Mouse (Mus musculus) v-Abl transformed pro-B cells (cell line): Measurements from ENCODE around the gene Olig3.
"Not testable (repeated sequence)": the region's sequence is repeated elsewhere in the genome, so short reads cannot be mapped to it uniquely, and the experiment has no call there.

Experiments
- in situ Hi-C, 2 experiments: fragments of 400-800 bp; cut with MboI; formaldehyde crosslinking; loops; one replicate each; pipeline ENCODE4 v1.15.1; 2025; ENCODE audit not compliant: unreplicated experiment in 2 of 2

Gene Olig3

DNA sequence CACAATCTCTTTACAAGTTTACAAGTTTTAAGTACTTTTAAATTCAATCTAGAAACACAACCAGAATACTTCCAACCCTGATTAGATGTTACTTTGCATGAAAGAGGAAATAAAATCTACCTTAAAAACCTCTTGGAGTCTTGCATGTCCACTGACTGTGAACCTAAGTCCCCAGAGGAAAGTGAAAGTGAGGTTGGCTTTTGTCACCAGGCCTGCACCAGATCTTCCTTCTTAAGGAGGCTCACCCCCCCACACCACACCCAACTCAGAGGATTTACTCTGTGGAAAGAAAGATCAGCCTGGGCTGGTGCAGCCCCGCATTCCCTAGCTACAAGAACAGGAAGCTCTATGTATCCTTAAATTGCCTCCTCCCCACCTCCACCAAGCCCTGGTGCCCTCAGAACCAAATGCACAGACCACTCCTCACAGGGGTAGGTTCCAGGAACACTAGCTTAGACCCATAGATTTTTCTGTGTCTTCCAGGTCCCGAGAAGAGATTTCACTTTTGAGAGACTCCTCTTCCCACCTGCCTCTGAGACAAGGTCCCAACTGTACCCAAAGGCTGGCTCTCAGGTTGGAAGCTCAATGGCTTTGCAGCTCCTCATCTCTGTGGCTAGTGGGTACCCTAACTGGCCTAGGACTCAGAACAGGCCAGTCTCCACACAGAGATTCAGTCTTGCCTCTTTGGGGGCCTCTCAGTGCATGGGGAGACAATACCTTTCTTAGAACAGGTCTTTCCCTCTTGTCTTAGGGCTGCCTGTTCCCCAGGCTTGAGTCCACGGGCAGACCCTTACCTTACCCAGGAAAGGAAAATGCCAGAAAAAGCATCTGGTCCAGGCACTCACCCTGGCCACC lies 4.3 kb downstream of the Olig3 start:
- in situ Hi-C loops = loop anchor here in 1 of 2 experiments (10.0 kb wide), 1 partner anchor 116 kb away; no protein-coding TSS in a partner anchor

DNA sequence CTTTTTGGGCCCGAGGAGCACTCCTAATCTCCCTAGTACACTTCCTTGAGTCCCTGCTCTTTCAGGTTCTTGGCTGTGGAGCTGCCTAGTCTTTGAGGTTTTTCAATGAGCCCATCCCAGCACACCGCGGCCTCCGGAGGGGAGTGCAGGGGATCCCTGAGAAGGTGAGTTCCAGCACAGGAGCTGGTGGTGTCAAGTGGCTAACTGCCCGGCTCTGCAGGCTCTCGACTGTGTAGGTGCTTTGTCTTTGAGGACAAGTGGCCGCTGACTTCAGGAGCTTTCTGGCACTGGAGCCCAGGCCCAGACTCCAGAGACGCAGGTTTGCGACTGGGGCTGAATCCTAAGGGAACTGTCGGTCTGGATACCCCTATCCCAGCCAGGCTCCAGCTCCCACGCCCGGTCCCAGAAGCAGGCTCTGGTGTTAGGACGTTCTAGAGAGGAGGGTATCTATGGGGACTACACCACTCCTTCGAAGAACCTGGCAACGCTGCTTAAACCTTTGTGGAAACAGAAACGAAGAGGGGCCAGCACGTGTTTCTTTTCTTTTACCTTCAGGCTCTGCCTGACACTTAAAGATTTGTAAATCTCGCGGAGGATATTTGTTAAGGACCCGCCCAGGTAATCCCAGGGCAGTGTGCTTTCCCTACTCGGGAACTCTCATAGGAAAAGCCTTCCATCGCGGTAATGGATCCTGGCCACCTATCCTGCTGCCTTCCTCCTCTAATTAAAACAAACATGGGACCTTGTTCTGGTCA lies 5.4 kb downstream of the Olig3 start:
- in situ Hi-C loops = loop anchor here in 1 of 2 experiments (10.0 kb wide), 1 partner anchor 117 kb away; no protein-coding TSS in a partner anchor

DNA sequence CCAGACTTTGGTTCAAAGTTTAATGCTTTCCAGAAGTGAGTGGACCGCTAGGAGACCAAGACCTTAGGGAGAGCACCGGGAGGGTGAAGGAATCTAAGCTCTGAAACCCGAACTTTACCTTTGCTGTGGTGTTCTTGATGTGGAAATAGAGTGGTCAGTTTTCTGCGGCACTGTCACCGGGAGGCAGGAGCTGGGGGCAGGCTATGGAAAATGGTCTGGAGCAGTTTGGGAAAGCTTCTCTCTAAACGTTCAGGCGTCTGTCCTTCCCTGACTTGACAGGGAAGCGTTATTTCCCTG lies 5.9 kb downstream of the Olig3 start:
- in situ Hi-C loops = loop anchor here in 1 of 2 experiments (10.0 kb wide), 1 partner anchor 117 kb away; no protein-coding TSS in a partner anchor

DNA sequence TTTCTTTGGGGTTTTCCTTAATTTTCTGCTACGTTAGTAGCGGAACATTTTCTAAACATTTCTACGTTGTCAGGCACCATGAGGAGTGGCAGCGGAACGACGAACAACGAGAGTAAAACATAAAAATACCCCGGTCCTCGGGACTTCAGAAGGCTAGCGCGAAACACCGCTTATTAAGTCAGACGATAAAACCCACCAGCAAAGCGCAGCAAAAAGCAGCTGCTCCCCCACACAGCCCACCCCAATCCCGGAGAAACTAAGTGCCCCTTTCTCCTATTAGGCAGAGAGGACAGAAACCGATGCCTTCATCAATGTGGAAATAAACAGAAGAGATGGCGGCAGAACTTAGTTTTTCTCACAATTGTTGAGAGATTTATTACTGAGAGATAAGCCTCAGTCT lies 6.5 kb downstream of the Olig3 start:
- in situ Hi-C loops = loop anchor here in 1 of 2 experiments (10.0 kb wide), 1 partner anchor 118 kb away; no protein-coding TSS in a partner anchor

- in situ Hi-C loops = loop anchor here in 1 of 2 experiments (10.0 kb wide), 1 partner anchor 119 kb away; no protein-coding TSS in a partner anchor
Observed at GRCm38 (mm10) chr10:19363365-19363764, 7.0 kb downstream of the Olig3 start.

- in situ Hi-C loops = loop anchor here in 1 of 2 experiments (10.0 kb wide), 1 partner anchor 124 kb away; no protein-coding TSS in a partner anchor
Observed at GRCm38 (mm10) chr10:19369143-19369542, 12.8 kb downstream of the Olig3 start.

GRCm38 (mm10) chr10:19370146-19370545 lies 13.8 kb downstream of the Olig3 start:
- in situ Hi-C loops = no loop called here

DNA sequence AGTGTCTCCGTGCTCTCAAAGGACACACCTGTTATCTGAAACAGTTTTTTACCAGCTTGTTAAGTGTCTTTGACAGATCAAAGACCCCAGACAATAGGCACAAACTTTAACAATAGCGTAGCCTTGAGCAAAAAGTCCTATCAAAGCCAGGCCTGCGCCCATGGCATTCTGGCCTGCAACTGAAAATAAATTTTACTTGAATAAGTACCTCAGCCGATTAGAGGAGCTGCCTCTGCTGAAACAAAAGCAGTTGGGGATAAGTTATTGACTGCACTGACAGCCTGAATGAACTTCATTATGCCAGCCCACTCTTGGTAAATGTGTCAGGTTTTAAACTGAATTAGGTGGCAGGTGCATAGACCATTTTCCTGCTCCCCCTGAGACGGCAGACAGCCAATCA lies 15.9 kb downstream of the Olig3 start:
- in situ Hi-C loops = no loop called here

GRCm38 (mm10) chr10:19373797-19374196 lies 17.5 kb downstream of the Olig3 start:
- in situ Hi-C loops = no loop called here

GRCm38 (mm10) chr10:19374311-19374710 lies 18.0 kb downstream of the Olig3 start:
- in situ Hi-C loops = no loop called here

- in situ Hi-C loops = no loop called here
Observed at GRCm38 (mm10) chr10:19375838-19376237, 19.5 kb downstream of the Olig3 start.

- in situ Hi-C loops = not testable (repeated sequence)
Observed at GRCm38 (mm10) chr10:19380971-19381370, 24.6 kb downstream of the Olig3 start.

GRCm38 (mm10) chr10:19384176-19384575 lies 27.8 kb downstream of the Olig3 start:
- in situ Hi-C loops = no loop called here

DNA sequence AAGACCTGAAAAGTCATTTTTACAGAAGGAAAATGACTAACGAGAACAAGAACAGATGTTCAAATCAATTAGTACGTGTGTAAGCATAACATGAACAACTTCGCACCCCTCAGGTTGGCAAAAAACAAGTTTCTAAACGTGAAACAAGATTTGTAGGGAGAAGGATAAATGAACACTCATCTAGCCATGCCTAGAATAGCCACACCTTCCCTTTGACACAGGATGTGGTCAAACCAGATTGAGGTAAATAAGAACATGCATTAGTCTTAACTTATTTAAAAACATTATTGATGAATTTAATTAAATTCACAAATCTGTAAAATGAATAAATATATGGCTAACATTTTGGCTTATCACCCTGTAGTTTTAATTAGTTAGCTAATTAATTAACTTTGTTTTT lies 35.5 kb downstream of the Olig3 start:
- in situ Hi-C loops = no loop called here

DNA sequence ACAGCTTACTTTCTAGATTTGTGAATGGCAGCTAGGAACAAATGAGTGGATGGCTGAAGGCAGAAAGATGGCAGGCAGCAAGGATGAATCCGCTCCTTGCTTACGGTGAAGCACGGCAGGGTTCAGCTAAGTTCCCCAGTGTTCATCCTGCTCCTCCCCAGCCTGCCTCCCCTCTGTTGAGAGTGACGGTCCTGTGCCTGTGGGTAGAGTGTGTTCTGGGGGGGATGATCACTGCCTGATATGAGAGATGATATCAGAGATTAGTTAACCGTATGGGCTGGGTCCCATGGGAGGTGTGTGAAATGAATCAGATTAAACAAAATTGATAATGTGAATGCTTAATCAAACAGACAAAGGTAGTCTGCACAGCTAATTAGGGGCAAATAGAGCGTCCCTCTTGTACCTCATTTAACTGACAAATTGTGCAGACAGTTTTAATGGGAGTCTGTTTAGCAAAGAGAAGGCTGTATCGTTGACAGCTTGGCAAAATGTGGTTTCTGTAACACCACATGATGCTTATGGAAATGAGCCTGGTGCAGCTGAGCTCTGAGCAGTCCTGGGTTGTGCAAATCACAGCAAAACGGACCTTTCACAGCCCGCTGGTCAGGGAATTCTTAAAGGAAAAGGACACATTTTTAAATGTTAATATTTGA lies 40.3 kb downstream of the Olig3 start:
- in situ Hi-C loops = no loop called here

GRCm38 (mm10) chr10:19397396-19397795 lies 41.1 kb downstream of the Olig3 start:
- in situ Hi-C loops = no loop called here

- in situ Hi-C loops = no loop called here
Observed at GRCm38 (mm10) chr10:19401136-19401535, 44.8 kb downstream of the Olig3 start.

DNA sequence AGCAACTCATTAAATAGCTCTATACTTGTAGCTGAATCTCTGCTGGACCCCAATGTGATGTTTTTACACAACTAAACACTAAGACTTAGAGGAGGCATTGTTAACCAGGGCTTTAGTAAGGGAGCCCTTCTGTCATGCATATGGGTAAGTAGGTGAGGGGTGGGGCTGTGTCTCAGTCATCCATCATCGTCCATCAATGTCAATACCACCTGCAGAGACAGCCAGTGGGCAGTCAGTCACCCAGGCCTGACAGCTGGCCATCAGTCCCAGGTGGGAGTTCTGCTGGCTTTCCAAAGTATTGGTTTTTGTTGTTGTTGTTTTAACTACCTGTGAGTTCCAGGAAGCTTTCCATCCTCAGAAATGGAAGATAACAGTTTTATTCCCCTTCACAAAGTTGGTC lies 48.1 kb downstream of the Olig3 start:
- in situ Hi-C loops = no loop called here

DNA sequence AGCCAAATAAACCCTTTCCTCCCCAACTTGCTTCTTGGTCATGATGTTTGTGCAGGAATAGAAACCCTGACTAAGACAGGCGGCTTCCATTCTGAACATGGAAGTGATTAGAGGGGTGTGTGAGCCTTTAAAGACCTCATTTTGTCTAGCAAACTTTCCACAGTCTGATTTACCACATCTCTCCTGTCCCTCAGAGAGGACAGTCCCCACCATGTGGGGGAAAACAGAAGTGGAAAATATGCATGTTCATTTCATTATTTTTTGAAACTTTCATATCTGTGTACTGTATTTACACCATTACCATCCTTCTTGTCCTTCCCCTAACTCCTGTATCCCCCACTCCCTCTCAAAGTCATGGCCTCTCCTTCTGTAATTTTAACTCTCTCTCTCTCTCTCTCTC lies 49.6 kb downstream of the Olig3 start:
- in situ Hi-C loops = no loop called here

DNA sequence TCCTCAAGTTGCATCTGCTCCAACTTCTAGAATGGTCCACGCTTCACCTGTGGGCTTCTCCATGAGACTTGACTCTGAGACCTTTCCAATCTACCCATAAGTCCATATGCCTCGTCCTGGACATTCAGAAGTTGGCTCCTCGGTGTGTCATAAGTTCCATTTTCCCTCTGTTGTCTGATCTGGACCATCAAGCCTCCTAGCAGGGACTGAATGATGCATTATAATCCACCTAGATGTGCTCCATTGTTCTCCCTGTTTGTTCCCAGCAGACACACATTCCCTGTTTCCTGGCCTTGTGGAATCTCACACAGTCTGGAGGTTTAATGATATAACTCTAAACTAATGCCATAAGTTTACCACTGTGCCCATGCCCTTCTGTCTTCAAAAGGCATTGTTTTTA lies 50.8 kb downstream of the Olig3 start:
- in situ Hi-C loops = no loop called here
